Mouse (Mus musculus): ENCODE data around the gene R3hcc1l.

The R3hcc1l gene

GRCm38 (mm10) chr19:42600591-42600990, 82.0 kb downstream of the R3hcc1l start:
- no peak for DNase-seq (ENCODE audit: low spot score)

- no peak for DNase-seq (ENCODE audit: low spot score)
These were observed 82.9 kb downstream of the R3hcc1l start for GRCm38 (mm10) chr19:42601445-42601844.

- DNase-seq (ENCODE audit: low spot score), result no peak
These were observed 83.5 kb downstream of the R3hcc1l start for GRCm38 (mm10) chr19:42602041-42602440.

- DNase-seq (ENCODE audit: low spot score), result no peak
These were observed 84.0 kb downstream of the R3hcc1l start for GRCm38 (mm10) chr19:42602576-42602975.

- no peak for DNase-seq (ENCODE audit: low spot score)
These were observed 89.5 kb downstream of the R3hcc1l start for GRCm38 (mm10) chr19:42608082-42608481.

GRCm38 (mm10) chr19:42609716-42610115, 91.2 kb downstream of the R3hcc1l start:
- DNase-seq (ENCODE audit: low spot score), result no peak

GRCm38 (mm10) chr19:42611746-42612145, 93.2 kb downstream of the R3hcc1l start:
- no peak for DNase-seq (ENCODE audit: low spot score)

GRCm38 (mm10) chr19:42612654-42613053, 94.1 kb downstream of the R3hcc1l start, which contains the start of gene Loxl4:
Gene Loxl4 (minus strand): TSS chr19:42612813.
- DNase-seq (ENCODE audit: low spot score), result no peak

GRCm38 (mm10) chr19:42613116-42613515, 94.6 kb downstream of the R3hcc1l start:
- DNase-seq (ENCODE audit: low spot score), result no peak

- DNase-seq (ENCODE audit: low spot score), result no peak
These were observed 95.2 kb downstream of the R3hcc1l start for GRCm38 (mm10) chr19:42613647-42614225.

- no peak for DNase-seq (ENCODE audit: low spot score)
These were observed 109.5 kb downstream of the R3hcc1l start for GRCm38 (mm10) chr19:42628068-42628467.

- DNase-seq (ENCODE audit: low spot score), result no peak
These were observed 113.0 kb downstream of the R3hcc1l start for GRCm38 (mm10) chr19:42631541-42631961.

- DNase-seq (ENCODE audit: low spot score), result no peak
These were observed 113.7 kb downstream of the R3hcc1l start for GRCm38 (mm10) chr19:42632301-42632700.

GRCm38 (mm10) chr19:42633650-42634049, 115.1 kb downstream of the R3hcc1l start:
- DNase-seq (ENCODE audit: low spot score), result no peak

- DNase-seq (ENCODE audit: low spot score), result no peak
These were observed 118.1 kb downstream of the R3hcc1l start for GRCm38 (mm10) chr19:42636631-42637030.

GRCm38 (mm10) chr19:42638604-42639481, 120.3 kb downstream of the R3hcc1l start:
- DNase-seq (ENCODE audit: low spot score), result no peak

GRCm38 (mm10) chr19:42639544-42639943, 121.0 kb downstream of the R3hcc1l start:
- DNase-seq (ENCODE audit: low spot score), result no peak

- DNase-seq (ENCODE audit: low spot score), result no peak
These were observed 121.7 kb downstream of the R3hcc1l start for GRCm38 (mm10) chr19:42640211-42640610.
